Mouse (Mus musculus): ENCODE measurements around the gene Pigm.

DNA sequence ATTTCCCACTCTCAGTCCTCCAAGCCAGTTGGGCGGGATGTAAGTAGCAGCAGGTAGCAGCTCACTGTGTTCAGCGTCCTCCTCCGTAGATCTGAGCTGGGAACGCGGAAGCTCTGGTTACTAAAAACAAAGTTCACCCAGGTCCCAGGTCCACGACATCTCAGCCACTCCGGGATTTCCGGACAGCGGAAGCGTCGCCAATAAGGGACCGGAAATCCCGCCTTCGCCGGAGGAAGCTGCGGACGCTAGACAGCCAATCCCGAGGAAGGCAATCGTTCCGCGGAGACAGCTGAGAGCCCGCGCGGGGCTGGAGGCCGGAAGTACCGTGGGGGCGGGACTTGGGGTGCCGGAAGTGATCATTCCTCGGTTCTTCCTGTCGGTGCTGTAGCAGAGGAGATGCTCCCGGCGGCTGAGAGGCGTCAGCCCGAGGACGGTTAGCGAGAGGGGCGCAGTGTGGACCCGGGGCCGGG lies at the start of gene Pigm:
- TF ChIP-seq CTCF (IDR thresholded peaks at IDR 0.05; ENCODE audit: insufficient read depth, low read length) (no peak), POLR2A (IDR thresholded peaks at IDR 0.05; ENCODE audit: borderline replicate concordance, extremely low read depth, low read depth, low read length) (peak; percentile 94)
